Mouse (Mus musculus) liver, adult 2 months (tissue): Measurements from ENCODE around the gene Hoxc12.

Experiments used
- CTCF ChIP-seq: fragments of 200-500 bp; IDR thresholded peaks from 2 replicates; pipeline ENCODE4 v1.5.1; 2011; ENCODE audit warnings: low read depth, low read length, control low read depth
- POLR2A ChIP-seq: fragments of 200-500 bp; IDR thresholded peaks from 2 replicates; pipeline ENCODE4 v1.6.1; 2011; ENCODE audit warnings: low read length, control low read depth; ENCODE audit not compliant: insufficient read depth; ENCODE audit errors: extremely low read depth

DNA sequence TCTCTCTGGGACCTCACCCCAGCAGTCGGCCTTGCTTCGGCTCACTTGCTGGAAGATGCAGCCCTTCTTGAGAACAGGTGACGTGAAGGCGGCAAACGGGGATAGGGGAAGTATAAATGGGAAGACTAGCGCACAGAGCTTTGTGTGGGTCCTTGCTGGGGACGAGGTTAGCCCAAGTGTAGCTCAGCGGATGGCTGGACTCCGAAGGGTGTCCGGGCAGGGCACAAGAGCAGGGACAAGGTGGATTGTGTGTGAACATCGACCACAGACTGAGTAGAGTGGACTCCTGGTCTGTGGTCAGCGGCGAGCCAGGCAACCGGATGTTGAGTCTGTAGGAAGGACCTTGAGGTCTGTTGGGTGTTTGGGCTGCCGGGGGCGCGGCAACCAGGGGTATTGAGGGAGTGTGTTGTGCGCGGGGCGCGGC lies 39.1 kb downstream of the Hoxc12 start:
- TF ChIP-seq CTCF (no peak), POLR2A (no peak)
